Mouse (Mus musculus): Measurements from ENCODE around the gene 6030408B16Rik. TPM values are rescaled to one million over a fixed set of nuclear protein-coding genes. Genes with fewer than 3 reads are reported as not detected.
A peak's percentile ranks its signal among the peaks of the same experiment; 100 is the strongest.

The 6030408B16Rik gene
- polyA plus RNA-seq, 1 experiment = 0.13 TPM

DNA sequence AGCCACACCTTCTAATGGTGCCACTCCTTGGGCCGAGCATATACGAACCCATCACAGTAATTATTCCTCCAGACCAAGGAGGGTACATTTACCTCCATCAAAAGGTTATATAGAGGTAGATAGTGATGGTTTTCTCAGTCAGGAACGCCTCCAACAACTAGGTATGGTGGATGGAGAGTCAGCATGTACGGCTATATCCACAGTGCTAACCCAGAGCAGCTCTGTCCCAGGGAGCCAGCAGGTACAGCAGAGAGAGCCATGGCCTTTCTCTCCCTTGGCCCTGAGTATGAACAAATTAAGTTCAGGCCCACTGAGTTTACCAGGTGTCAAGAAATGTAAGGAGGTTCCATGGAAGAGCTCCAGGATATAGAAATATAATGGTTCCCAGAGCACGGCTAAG, 41.1 kb upstream of the 6030408B16Rik start:
- Histone ChIP-seq H3K27me3 (replicated peaks; ENCODE audit: control insufficient read depth, insufficient read depth, low read length) (no peaks in the 10 kb centered on the region), H3K36me3 (ENCODE audit: control insufficient read depth, insufficient read depth, low read length) (no peaks in the 10 kb centered on the region), H3K27ac (ENCODE audit: insufficient read depth, low read depth, low read length) (no peak overlapping the region), H3K4me3 (ENCODE audit: insufficient read depth, low read depth, low read length) (no peak overlapping the region), H3K4me1 (ENCODE audit: control insufficient read depth, insufficient read depth, low read length) (peaks cover 5% of the 10 kb centered on the region; the same call in 1 of the 2 replicates)
- no peak for DNase-seq
- no peak for TF ChIP-seq CTCF (conservative IDR thresholded peaks at IDR 0.05; ENCODE audit: insufficient read depth, insufficient read length, low read depth, low read length)
- TF ChIP-seq POLR2A (IDR thresholded peaks at IDR 0.05; ENCODE audit: low read depth, low read length) = no peak
- 96% methylated on average over 5 of the region's 5 CpGs for WGBS

- no peak for TF ChIP-seq CTCF (conservative IDR thresholded peaks at IDR 0.05; ENCODE audit: insufficient read depth, insufficient read length, low read depth, low read length)
- no peak for TF ChIP-seq POLR2A (IDR thresholded peaks at IDR 0.05; ENCODE audit: low read depth, low read length)
- Histone ChIP-seq H3K36me3 (ENCODE audit: control insufficient read depth, insufficient read depth, low read length) (no peaks in the 10 kb centered on the region), H3K27ac (ENCODE audit: insufficient read depth, low read depth, low read length) (no peak overlapping the region), H3K27me3 (replicated peaks; ENCODE audit: control insufficient read depth, insufficient read depth, low read length) (no peaks in the 10 kb centered on the region), H3K4me3 (ENCODE audit: insufficient read depth, low read depth, low read length) (no peak overlapping the region), H3K4me1 (ENCODE audit: control insufficient read depth, insufficient read depth, low read length) (peaks cover 5% of the 10 kb centered on the region; the same call in 1 of the 2 replicates)
- WGBS = 82% methylated on average over 6 of the region's 6 CpGs
- DNase-seq = no peak
These were observed 40.4 kb upstream of the 6030408B16Rik start for GRCm38 (mm10) chr15:101252614-101253013.

DNA sequence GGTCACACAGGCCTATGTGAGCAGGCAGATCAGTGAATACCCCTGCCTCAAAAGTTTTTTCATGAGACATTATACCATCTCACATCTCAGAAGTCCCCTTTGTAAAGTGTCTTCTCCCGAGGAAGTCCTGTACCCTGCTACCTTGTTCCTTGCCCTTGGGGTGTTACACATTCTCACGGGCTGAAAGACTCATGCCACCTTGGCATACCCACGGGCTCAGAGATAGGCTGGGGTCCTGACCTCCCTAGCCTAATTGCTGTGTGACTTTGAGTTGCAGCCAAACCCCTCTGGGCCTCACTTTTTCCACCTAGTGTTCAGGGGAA, 39.5 kb upstream of the 6030408B16Rik start:
- 32% methylated on average over 3 of the region's 3 CpGs for WGBS
- Histone ChIP-seq H3K27ac (ENCODE audit: insufficient read depth, low read depth, low read length) (no peak overlapping the region), H3K27me3 (replicated peaks; ENCODE audit: control insufficient read depth, insufficient read depth, low read length) (no peaks in the 10 kb centered on the region), H3K4me1 (ENCODE audit: control insufficient read depth, insufficient read depth, low read length) (peaks cover 5% of the 10 kb centered on the region; the same call in 1 of the 2 replicates), H3K36me3 (ENCODE audit: control insufficient read depth, insufficient read depth, low read length) (no peaks in the 10 kb centered on the region), H3K4me3 (ENCODE audit: insufficient read depth, low read depth, low read length) (peak overlapping the region; percentile 48; the same call in 1 of the 2 replicates)
- TF ChIP-seq CTCF (conservative IDR thresholded peaks at IDR 0.05; ENCODE audit: insufficient read depth, insufficient read length, low read depth, low read length) = no peak
- TF ChIP-seq POLR2A (IDR thresholded peaks at IDR 0.05; ENCODE audit: low read depth, low read length) = no peak
- DNase-seq = no peak

DNA sequence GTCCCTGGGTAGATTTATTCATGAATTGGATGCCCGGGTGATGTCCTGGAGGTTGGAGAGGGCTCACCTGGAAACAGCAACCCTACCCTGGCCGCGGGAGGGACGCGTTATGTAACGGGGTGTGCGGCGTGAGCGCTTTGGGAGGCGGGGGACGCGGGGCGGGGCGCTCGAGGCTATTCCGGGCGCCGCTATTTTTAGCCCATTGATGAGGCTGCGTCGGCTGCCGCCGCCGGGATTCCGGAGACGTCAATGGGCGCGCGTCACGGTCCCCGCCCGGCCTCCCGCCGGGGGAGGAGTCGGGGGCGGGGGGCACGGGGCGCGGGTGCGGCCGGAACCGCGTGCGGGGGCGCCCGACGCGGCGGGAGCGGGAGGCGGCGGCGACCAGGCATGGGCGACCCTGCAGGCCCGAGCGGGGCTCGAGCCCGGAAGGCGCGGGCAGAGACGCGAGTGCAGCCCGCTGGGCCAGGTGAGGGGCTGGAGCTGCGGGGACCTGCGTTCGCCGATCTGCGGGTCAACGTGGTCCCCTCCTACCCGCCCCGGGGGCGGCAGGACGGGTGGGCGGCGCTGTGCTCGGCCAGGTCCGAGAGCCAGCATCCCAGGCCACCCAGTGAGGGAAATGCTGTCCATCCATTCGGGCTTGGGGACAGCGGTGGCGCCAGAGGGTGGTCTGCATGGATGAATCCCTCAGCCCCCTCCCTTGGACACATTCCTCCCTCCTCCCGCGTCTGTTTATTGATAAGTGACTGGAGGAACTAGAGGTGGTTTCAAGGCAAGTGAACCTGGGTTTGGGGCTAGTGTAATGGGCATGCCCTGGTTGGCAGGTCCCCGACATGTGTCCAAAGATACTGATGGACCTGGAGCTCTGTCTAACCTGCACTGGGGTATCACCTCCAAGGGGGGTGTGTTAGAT, 38.9 kb upstream of the 6030408B16Rik start, which contains the start of gene Nr4a1:
Gene Nr4a1, plus strand, starts transcription at position 384 of the 910 bp plus-strand sequence.
- DNase-seq = peak; percentile 89
- peaks cover 5% of the 10 kb centered on the region; the same call in 1 of the 2 replicates for H3K4me1 ChIP-seq (ENCODE audit: control insufficient read depth, insufficient read depth, low read length)
- H3K27me3 ChIP-seq (replicated peaks; ENCODE audit: control insufficient read depth, insufficient read depth, low read length) = no peaks in the 10 kb centered on the region
- H3K27ac ChIP-seq (ENCODE audit: insufficient read depth, low read depth, low read length) = no peak within 1 kb of the TSS
- no peak for TF ChIP-seq CTCF (conservative IDR thresholded peaks at IDR 0.05; ENCODE audit: insufficient read depth, insufficient read length, low read depth, low read length)
- TF ChIP-seq POLR2A (IDR thresholded peaks at IDR 0.05; ENCODE audit: low read depth, low read length) = no peak
- peak within 1 kb of the TSS; percentile 48 for H3K4me3 ChIP-seq (ENCODE audit: insufficient read depth, low read depth, low read length)
- no peaks in the 10 kb centered on the region for H3K36me3 ChIP-seq (ENCODE audit: control insufficient read depth, insufficient read depth, low read length)
- WGBS = 4% methylated on average over 82 of the region's 82 CpGs

DNA sequence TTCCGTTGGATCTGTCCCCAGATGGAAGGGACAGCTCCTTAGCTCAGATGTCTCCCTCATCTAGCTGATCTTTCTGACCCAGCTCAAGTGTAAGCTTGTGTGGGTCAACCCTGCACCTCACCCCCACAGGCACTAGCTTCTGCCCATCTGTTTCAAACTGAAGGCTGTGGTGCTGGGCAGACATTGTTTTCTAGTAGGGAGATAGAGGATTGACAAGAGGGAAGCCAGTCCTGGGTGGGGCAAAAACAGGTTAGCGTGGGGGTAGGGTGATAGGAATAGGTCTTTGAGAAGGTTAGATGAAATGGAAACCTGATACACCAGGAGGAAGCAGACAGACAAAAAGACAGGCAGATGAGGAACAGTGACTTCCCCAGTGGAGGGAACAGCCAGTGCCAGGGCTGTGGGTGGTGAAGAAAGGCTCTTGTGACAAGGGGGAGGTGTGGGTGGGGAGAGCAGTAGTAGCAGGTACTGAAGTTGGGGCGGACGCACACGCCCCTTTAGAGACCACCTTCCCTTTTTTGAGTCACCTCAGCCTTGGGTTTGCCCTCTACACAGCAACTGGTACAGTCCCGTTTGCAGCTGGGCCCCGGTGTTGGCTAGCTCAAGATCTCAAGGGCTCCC, 37.1 kb upstream of the 6030408B16Rik start:
- TF ChIP-seq CTCF (conservative IDR thresholded peaks at IDR 0.05; ENCODE audit: insufficient read depth, insufficient read length, low read depth, low read length) (no peak), POLR2A (IDR thresholded peaks at IDR 0.05; ENCODE audit: low read depth, low read length) (no peak)
- no peak overlapping the region for H3K4me3 ChIP-seq (ENCODE audit: insufficient read depth, low read depth, low read length)
- DNase-seq = no peak
- H3K4me1 ChIP-seq (ENCODE audit: control insufficient read depth, insufficient read depth, low read length) = peaks cover 10% of the 10 kb centered on the region; the same call in 1 of the 2 replicates
- WGBS = 85% methylated on average over 7 of the region's 7 CpGs
- no peak overlapping the region for H3K27ac ChIP-seq (ENCODE audit: insufficient read depth, low read depth, low read length)
- no peaks in the 10 kb centered on the region for H3K27me3 ChIP-seq (replicated peaks; ENCODE audit: control insufficient read depth, insufficient read depth, low read length)
- no peaks in the 10 kb centered on the region for H3K36me3 ChIP-seq (ENCODE audit: control insufficient read depth, insufficient read depth, low read length)

- DNase-seq = no peak
- Histone ChIP-seq H3K27me3 (replicated peaks; ENCODE audit: control insufficient read depth, insufficient read depth, low read length) (no peaks in the 10 kb centered on the region), H3K27ac (ENCODE audit: insufficient read depth, low read depth, low read length) (no peak overlapping the region), H3K36me3 (ENCODE audit: control insufficient read depth, insufficient read depth, low read length) (no peaks in the 10 kb centered on the region), H3K4me1 (ENCODE audit: control insufficient read depth, insufficient read depth, low read length) (peaks cover 10% of the 10 kb centered on the region; the same call in 1 of the 2 replicates), H3K4me3 (ENCODE audit: insufficient read depth, low read depth, low read length) (no peak overlapping the region)
- TF ChIP-seq CTCF (conservative IDR thresholded peaks at IDR 0.05; ENCODE audit: insufficient read depth, insufficient read length, low read depth, low read length) (no peak), POLR2A (IDR thresholded peaks at IDR 0.05; ENCODE audit: low read depth, low read length) (no peak)
- WGBS = 82% methylated on average over 14 of the region's 14 CpGs
These were observed 36.4 kb upstream of the 6030408B16Rik start for GRCm38 (mm10) chr15:101256463-101257206.

Data from kidney, adult 2 months (tissue).